Mouse (Mus musculus) liver, embryonic 14.5 days (tissue): ENCODE data around the gene Myh7.

Source experiments
- CTCF ChIP-seq: IDR thresholded peaks from 2 replicates; pipeline ENCODE4 v1.5.1; 2016; ENCODE audit warnings: antibody characterized with exemption, low read depth, control low read depth
- EP300 ChIP-seq: IDR thresholded peaks from 2 replicates; pipeline ENCODE4 v1.6.1; 2016; ENCODE audit warnings: antibody characterized with exemption, low read depth

GRCm38 (mm10) chr14:55020394-55020793 is 26.0 kb upstream of the Myh7 start:
- TF ChIP-seq CTCF: no peak
- no peak for TF ChIP-seq EP300
